Mouse (Mus musculus) lung, adult 18-20 months (tissue): ENCODE results near the gene Adcy6.

Source experiments
- DNase-seq, 2 experiments: peaks; one replicate each; pipeline ENCODE4 v3.0.0; 2022; ENCODE audit warnings: mixed read lengths in 2 of 2

The Adcy6 gene

GRCm38 (mm10) chr15:98555881-98556280 is 54.0 kb downstream of the Adcy6 start:
- no peak for DNase-seq

GRCm38 (mm10) chr15:98552758-98553157 is 57.1 kb downstream of the Adcy6 start:
- no peak for DNase-seq

DNA sequence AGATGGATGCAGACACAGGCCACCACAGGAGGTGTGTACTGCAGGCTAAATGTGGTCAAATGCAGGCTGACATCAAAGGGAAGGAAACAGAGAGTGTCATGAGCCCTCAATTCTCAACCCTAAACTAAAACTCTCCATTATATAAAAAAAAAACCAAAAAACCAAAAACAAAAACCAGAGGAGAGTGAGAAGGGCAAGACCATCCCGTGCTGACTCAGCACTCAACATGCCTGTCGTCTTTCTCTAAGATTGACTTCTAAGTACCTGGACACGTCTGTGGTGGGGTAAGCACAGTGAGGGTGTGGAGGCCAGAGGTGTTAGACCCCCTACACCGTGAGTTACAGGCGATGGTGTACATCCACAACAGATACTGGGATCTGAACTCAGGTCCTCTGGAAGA is 63.0 kb downstream of the Adcy6 start:
- no peak for DNase-seq

DNA sequence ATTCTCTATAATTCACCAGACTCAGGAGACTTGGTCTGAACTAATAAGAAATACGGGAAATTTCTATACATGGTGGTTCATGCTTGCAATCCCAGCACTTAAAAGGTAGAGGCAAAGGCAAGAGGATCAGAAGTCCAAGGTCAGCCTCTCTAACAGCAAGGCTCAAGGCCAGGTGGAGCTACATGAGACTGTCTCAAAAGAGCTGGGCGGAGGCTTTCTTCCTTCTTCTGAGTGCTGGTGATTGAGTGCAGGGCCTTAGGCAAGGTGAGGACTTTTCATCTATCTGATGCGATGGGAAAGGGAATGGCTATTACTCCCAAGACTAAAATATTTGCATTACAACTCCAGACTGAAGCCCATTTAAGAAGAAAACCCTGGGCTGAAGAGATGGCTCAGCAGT is 64.7 kb downstream of the Adcy6 start:
- no peak for DNase-seq

DNA sequence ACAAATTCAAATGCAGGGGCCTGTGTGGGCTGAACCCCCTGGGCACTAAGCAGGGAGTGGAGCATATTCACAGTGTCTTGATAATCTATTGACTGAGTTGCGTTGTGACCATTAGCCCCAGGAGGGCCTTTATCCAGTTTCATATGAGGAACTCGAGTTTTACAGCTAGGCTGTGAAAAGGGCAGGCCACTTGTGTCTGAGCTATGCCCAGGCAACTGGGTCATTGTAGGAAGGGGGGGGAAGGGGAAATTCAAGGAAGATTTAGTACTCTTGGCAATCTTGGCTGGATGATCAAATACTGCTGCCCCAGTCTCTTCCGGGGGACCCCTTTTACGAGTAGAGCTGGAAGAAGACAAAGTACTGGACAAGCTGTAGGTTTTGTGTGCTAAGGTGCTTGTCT is 66.5 kb downstream of the Adcy6 start:
- DNase-seq, result no peak

DNA sequence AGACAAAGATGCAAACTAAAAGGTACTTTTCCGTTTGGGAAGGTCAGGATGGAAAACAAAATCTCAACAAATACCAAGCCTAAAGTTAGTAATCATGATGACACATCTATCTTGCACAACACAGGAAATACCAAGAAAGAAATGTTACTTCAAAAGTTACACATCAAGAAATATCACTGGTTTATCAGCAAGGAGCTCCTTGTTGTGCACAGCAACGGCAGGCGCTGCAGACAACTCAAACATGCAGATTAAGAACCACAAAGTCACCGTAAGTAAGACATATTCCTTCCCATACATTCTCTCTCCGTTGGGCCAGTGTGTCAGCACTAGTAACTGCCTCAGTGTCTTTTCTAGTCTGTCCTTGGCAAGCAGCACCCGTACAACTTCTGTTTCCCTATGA is 68.8 kb downstream of the Adcy6 start:
- no peak for DNase-seq
